Mouse (Mus musculus): ENCODE measurements around the gene Mthfsd. TPM values are rescaled to one million over a fixed set of nuclear protein-coding genes. Genes with fewer than 3 reads are reported as not detected.
A peak's percentile ranks its signal among the peaks of the same experiment; 100 is the strongest.

Gene Mthfsd
- polyA plus RNA-seq, 1 experiment from 2014 or later: 68.2 TPM

DNA sequence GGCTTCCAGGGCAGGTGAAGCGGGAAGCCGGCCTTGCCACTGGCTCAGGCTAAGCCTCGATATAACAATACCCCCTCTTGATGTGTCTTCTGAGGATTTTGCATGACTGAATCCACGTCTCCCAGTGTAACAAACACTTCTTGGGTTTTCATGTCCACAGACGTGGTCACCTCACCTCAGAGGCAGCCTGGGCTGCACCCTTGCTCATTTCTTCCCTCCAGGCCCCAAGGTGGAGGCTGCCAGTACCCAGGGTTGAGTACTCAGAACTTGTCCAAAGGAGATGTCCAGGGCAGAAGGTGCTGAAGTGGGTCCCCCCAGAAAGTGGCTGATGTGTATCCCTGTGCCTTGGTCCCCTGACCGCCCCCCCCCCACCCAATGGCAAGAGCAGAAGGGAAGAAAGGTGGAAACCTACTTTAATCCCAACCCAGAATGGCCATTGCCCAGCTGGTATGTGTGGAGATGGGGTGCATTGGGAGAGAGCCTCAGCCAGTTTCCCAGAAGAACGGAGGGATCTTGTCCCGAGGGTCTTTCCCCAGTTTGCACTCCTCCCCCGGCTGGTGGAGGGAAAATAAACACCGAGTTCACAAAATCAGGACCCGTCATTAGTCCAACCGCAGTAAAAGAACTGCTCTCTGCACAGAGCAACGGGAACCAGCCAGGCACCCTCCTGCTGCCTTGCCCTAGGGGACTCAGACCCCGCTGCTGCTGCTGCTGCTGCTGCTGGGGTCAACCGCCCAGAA lies 33.9 kb downstream of the Mthfsd start:
- H3K4me1 ChIP-seq: peaks cover 54% of the 10 kb centered on the region
- H3K27ac ChIP-seq (replicated peaks): peak overlapping the region; percentile 57; the same call in 1 of the 2 replicates
- H3K4me3 ChIP-seq: peak overlapping the region; percentile 42
- H3K27me3 ChIP-seq (replicated peaks; ENCODE audit: low read depth, poor library complexity, severe bottlenecking): peaks cover 100% of the 10 kb centered on the region
- DNase-seq (ENCODE audit: low spot score): peak; percentile 33
- WGBS: under 1% methylated on average over 15 of the region's 15 CpGs
- no peaks in the 10 kb centered on the region for H3K9me3 ChIP-seq
- no peaks in the 10 kb centered on the region for H3K36me3 ChIP-seq (replicated peaks)

DNA sequence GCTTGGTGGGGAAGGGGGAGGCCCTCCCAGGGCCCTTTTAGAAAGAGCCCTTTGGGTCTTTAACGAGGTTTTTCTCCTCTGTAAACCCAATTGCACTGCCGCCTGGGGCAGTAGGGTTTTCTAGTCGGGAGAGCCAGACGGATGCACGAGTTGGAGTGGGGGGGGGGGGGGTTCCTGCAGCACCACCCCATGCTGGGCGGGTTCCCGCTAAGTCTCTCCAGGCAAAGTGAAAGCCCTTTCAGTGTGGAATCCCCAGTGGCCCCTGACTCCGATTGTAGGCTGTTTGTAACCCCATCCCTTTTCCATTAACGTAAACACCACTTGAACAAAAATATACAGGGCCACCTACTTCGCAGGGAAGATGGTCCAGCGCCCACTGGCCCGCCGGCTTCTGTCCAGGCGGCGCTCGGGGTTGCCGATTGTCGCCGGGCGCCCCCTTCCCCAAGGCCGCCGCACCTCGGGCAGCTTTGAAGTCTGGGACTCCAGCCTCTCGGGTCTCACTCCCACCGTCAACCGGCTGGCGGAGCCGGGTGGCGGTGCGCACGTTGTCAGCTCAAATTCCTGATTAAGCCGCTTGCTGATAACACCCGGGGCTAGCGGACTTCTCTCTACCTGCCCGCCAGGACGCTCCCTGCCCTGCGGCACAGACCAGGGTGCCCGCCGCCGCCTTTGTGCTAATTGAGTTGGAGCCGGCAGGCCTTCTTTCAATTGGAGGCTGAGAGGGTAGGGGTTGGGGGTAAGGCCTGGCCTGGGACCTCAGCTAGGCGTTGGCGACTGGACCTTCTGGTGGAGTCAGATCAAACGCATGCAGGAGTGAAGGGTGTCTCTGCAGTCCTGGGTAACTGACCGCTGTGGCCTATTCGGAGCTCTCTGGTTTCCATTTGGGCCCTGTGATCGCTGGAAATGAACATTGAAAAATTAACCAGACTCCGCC lies 34.8 kb downstream of the Mthfsd start:
- Histone ChIP-seq H3K27me3 (replicated peaks; ENCODE audit: low read depth, poor library complexity, severe bottlenecking) (peaks cover 100% of the 10 kb centered on the region), H3K36me3 (replicated peaks) (no peaks in the 10 kb centered on the region), H3K9me3 (no peaks in the 10 kb centered on the region), H3K4me3 (peak overlapping the region; percentile 42), H3K27ac (replicated peaks) (peak overlapping the region; percentile 57), H3K4me1 (peaks cover 57% of the 10 kb centered on the region)
- peak; percentile 65 for DNase-seq (ENCODE audit: low spot score)
- under 1% methylated on average over 48 of the region's 48 CpGs for WGBS

DNA sequence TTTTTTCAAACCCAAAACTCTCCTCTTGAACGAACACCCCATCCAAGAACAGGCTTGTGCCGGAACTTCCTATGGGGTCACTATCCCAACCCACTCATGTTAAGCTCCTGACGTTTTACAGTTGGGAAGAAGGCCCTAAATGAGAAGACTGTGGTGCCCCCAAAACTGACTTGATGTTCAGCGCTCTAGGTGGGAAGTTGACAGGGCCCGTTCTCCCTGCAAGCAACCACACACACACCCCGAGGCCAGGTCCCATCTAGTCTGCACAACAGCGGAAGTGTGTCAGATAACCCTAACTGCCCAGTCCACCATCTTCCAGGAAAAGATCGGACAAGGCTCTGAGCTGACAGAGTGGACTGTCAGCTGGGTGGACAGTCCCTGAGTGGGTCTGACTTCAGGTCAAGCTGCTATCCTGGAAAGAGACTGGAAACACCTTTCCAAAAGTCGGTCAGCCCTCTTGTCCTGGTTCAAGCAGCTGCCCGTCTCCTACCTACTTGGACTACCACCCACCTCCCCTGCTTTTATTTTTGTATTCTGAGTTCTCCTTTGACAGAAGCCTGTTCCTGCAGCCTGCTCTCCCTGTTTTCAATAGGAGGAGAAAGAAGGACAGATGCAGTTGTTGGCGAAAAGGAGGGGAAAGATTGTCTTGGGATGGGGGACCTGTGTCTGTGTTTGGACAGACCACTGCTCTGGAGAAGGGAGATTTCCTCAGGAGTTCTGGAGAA lies 35.6 kb downstream of the Mthfsd start:
- WGBS: 7% methylated on average over 11 of the region's 11 CpGs
- DNase-seq (ENCODE audit: low spot score): peak; percentile 32
- Histone ChIP-seq H3K4me3 (peak overlapping the region; percentile 42; the same call in 1 of the 2 replicates), H3K27ac (replicated peaks) (no peak overlapping the region), H3K36me3 (replicated peaks) (no peaks in the 10 kb centered on the region), H3K27me3 (replicated peaks; ENCODE audit: low read depth, poor library complexity, severe bottlenecking) (peaks cover 100% of the 10 kb centered on the region), H3K4me1 (peaks cover 57% of the 10 kb centered on the region), H3K9me3 (no peaks in the 10 kb centered on the region)

DNA sequence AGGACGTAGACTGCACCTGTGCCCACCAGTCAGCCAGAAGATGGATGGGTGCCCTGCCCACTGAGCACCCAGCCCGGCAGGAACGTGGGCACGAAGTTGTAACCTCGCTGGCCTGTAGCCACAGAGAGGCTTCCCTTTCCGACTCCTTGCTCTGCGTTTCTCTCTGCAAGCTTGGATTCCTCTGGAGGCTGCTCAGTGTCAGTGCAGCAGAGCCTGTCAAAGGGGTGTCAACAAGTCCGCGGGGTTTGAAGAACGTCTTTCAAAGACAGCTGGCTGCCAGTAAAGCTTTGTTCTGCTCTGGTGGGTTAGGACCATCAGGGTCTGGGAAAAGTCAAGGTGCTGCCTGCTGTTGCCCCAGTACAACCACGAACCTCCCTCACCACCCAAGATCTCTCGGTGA lies 36.7 kb downstream of the Mthfsd start:
- H3K9me3 ChIP-seq: no peaks in the 10 kb centered on the region
- peaks cover 57% of the 10 kb centered on the region for H3K4me1 ChIP-seq
- peaks cover 93% of the 10 kb centered on the region for H3K27me3 ChIP-seq (replicated peaks; ENCODE audit: low read depth, poor library complexity, severe bottlenecking)
- no peak overlapping the region for H3K27ac ChIP-seq (replicated peaks)
- H3K4me3 ChIP-seq: no peak overlapping the region
- WGBS: 2% methylated on average over 12 of the region's 12 CpGs
- H3K36me3 ChIP-seq (replicated peaks): no peaks in the 10 kb centered on the region
- DNase-seq (ENCODE audit: low spot score): peak; percentile 39

DNA sequence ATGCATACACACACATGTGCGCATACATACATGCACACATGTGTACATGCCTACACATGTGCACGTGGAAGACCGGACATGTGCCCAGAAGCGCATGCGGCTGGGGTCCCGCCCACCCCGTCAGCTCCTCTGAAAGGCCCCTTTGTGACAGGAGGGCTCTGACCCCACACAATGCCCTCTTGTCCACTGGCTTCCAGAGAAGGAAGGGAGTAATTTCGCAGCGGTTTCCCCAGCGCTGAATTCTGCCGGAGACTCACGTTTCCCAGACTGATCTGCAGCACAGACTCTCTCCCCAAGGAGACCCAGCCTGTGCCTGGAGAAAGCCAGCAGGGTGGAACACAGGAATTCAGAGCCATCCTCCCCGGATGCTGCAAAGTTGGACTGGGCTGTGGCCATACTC lies 44.5 kb downstream of the Mthfsd start:
- DNase-seq (ENCODE audit: low spot score): peak; percentile 80
- peak overlapping the region; percentile 81 for H3K27ac ChIP-seq (replicated peaks)
- peaks cover 34% of the 10 kb centered on the region for H3K4me1 ChIP-seq
- 0 out of 2 replicates have a peak, but pooled peaks cover 3% of the 10 kb centered on the region for H3K36me3 ChIP-seq (replicated peaks)
- 22% methylated on average over 13 of the region's 13 CpGs for WGBS
- H3K9me3 ChIP-seq: no peaks in the 10 kb centered on the region
- H3K4me3 ChIP-seq: peak overlapping the region; percentile 33
- peaks cover 84% of the 10 kb centered on the region for H3K27me3 ChIP-seq (replicated peaks; ENCODE audit: low read depth, poor library complexity, severe bottlenecking)

DNA sequence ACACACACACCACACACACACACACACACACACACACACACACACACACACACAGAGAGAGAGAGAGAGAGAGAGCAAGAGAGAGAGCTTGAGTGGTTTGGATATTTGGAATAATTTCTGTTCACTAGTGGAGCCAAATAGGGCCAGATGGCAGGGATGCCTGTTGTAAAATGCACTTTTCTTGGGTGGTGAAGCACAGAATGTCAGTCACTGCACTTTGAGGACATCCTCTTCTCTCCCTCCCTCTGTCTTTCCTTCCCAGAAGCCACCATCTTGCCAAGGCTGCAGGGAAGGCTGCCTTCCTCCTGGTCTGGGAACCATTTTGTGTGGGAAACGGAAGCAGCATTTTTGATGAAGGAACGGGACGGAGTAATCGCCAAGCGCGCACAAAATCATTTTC lies 45.7 kb downstream of the Mthfsd start:
- Histone ChIP-seq H3K27ac (replicated peaks) (peak overlapping the region; percentile 81), H3K36me3 (replicated peaks) (0 out of 2 replicates have a peak, but pooled peaks cover 3% of the 10 kb centered on the region), H3K27me3 (replicated peaks; ENCODE audit: low read depth, poor library complexity, severe bottlenecking) (peaks cover 84% of the 10 kb centered on the region), H3K9me3 (no peaks in the 10 kb centered on the region), H3K4me1 (peaks cover 42% of the 10 kb centered on the region), H3K4me3 (no peak overlapping the region)
- WGBS: 83% methylated on average over 6 of the region's 6 CpGs
- DNase-seq (ENCODE audit: low spot score): no peak

DNA sequence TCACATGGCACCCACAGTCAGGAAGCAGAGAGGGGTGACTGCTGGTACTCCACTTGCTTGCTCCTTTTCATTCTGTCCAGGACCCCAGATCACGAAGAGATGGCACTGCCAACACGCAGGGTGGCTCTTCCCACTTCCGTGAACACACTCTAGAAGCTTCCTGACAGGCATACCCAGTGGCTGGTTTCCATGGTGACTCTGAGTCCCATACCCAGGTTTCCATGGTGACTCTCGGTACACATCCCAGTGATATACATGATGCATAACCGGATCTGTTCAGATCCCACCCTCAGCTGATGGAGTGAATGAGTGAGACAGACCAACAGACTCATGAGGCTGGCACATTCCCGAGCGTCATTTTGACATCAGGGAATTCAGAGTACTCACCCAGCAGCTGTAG lies 49.1 kb downstream of the Mthfsd start:
- 86% methylated on average over 7 of the region's 7 CpGs for WGBS
- H3K27ac ChIP-seq (replicated peaks): no peak overlapping the region
- peaks cover 34% of the 10 kb centered on the region for H3K4me1 ChIP-seq
- no peaks in the 10 kb centered on the region for H3K9me3 ChIP-seq
- no peak overlapping the region for H3K4me3 ChIP-seq
- 0 out of 2 replicates have a peak, but pooled peaks cover 3% of the 10 kb centered on the region for H3K36me3 ChIP-seq (replicated peaks)
- no peak for DNase-seq (ENCODE audit: low spot score)
- peaks cover 80% of the 10 kb centered on the region for H3K27me3 ChIP-seq (replicated peaks; ENCODE audit: low read depth, poor library complexity, severe bottlenecking)

DNA sequence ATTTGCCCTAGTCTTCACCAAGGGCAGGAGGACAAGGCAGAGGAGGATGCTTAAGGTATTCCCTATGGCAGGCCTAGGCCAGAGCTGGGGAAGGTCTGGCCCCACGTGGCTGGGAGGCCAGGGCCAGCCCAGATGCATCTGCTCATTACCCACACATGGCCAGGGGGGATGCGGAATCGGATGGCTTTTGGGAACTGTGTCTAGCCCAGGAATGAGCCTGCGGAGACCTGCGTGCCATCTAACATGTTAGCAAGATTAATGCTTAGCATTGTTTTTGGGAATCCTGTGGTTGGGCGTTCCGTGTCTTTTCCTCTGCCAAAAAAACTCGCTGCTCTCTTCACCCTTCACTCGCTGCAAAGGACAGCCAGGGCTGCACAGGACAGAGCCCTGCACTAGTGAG lies 50.1 kb downstream of the Mthfsd start:
- peak overlapping the region; percentile 35; the same call in 1 of the 2 replicates for H3K27ac ChIP-seq (replicated peaks)
- H3K4me3 ChIP-seq: no peak overlapping the region
- DNase-seq (ENCODE audit: low spot score): no peak
- H3K9me3 ChIP-seq: no peaks in the 10 kb centered on the region
- 72% methylated on average over 9 of the region's 9 CpGs for WGBS
- peaks cover 24% of the 10 kb centered on the region for H3K4me1 ChIP-seq
- H3K36me3 ChIP-seq (replicated peaks): 0 out of 2 replicates have a peak, but pooled peaks cover 3% of the 10 kb centered on the region
- peaks cover 80% of the 10 kb centered on the region for H3K27me3 ChIP-seq (replicated peaks; ENCODE audit: low read depth, poor library complexity, severe bottlenecking)

DNA sequence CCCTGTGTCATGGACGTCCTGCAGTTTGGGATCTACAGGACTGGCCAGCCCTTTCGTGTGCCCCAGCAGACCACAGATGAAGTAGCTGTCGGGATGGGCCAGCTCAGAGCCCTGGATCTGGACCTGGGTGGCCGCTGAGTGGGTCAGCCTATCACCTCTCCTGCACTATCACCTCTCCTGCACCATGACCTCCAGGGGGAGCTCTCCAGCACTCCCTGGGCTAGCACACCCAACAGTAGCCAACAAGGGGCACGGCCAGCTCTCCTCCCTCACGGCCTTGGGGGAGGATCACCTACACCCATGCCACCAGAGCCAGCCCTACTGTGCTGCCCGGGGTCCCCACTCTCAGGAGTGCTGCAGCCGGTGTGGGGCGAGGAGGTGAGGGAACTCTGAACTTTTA lies 60.8 kb downstream of the Mthfsd start:
- Histone ChIP-seq H3K27ac (replicated peaks) (no peak overlapping the region), H3K4me1 (peaks cover 20% of the 10 kb centered on the region), H3K4me3 (no peak overlapping the region), H3K27me3 (replicated peaks; ENCODE audit: low read depth, poor library complexity, severe bottlenecking) (peaks cover 27% of the 10 kb centered on the region), H3K36me3 (replicated peaks) (no peaks in the 10 kb centered on the region), H3K9me3 (no peaks in the 10 kb centered on the region)
- WGBS: 68% methylated on average over 9 of the region's 9 CpGs
- DNase-seq (ENCODE audit: low spot score): no peak

DNA sequence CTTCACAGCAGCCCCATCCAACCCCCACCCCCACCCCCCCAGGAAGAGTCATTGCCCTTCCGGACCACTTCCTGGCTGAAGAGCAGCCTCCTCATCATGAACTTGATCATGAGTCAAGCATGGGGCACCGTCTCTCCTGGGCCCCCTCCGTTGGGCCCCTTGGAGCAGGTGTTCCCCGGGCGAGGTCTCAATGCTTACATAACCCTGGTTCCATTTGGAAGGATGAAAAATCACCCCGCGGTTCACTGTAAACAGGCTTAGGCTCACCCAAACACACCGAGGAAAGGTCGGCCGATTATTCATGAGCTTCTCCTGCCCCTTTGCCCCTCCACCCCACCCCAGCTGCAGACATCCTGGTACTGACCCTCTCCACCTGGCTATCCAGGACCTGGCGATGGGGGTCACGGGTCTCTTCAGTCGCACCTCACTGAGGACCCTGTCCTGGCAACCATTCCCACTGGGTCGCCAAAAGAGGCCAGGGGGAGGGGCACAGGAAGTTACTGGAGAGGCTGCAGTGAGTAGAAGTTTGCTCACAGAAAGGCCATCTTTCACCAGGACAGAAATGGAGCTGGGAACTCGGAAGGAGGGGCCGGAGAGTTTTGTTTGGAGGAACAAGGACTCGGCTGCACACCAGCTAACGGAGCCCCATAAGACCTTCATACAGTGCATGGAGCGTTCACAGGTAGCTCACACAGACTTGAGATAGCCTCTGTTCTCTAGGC lies 64.3 kb downstream of the Mthfsd start:
- no peak for DNase-seq (ENCODE audit: low spot score)
- no peak overlapping the region for H3K4me3 ChIP-seq
- H3K27ac ChIP-seq (replicated peaks): no peak overlapping the region
- 65% methylated on average over 19 of the region's 19 CpGs for WGBS
- H3K36me3 ChIP-seq (replicated peaks): no peaks in the 10 kb centered on the region
- peaks cover 10% of the 10 kb centered on the region for H3K4me1 ChIP-seq
- H3K27me3 ChIP-seq (replicated peaks; ENCODE audit: low read depth, poor library complexity, severe bottlenecking): peaks cover 37% of the 10 kb centered on the region
- H3K9me3 ChIP-seq: no peaks in the 10 kb centered on the region

Measured in embryonic facial prominence, embryonic 10.5 days (tissue).